Mouse (Mus musculus) MEL (cell line): ENCODE measurements around the gene Ttll11. TPM values are rescaled to one million over a fixed set of nuclear protein-coding genes. Genes with fewer than 3 reads are reported as not detected.

ENCODE experiments used
- DNase-seq: peaks from one replicate; pipeline ENCODE4 v3.0.0; 2011; ENCODE audit warnings: low read depth, low spot score
- H3K27ac ChIP-seq: 2 replicates; pipeline ENCODE4 v1.5.1; 2012; ENCODE audit warnings: low read depth, mild to moderate bottlenecking, control low read depth, low read length, moderate library complexity; ENCODE audit not compliant: control insufficient read depth
- H3K27me3 ChIP-seq, 2 experiments: fragments of 150-350 bp in 1 of 2; sonication (generic) in 1 of 2; 2 replicates each; pipeline ENCODE4 v1.6.1; 2012; ENCODE audit warnings: low read length in 2 of 2, mild to moderate bottlenecking in 2 of 2, improper control_type of control experiment in 1 of 2, moderate library complexity in 1 of 2; ENCODE audit not compliant: insufficient read depth in 2 of 2, control insufficient read depth in 1 of 2
- H3K36me3 ChIP-seq, 2 experiments: 2 replicates each; pipeline ENCODE4 v1.6.1; 2012 to 2014; ENCODE audit warnings: low read length in 2 of 2, improper control_type of control experiment in 1 of 2, inconsistent platforms in 1 of 2, mild to moderate bottlenecking in 1 of 2; ENCODE audit not compliant: insufficient read depth in 2 of 2, control insufficient read depth in 1 of 2
- H3K4me1 ChIP-seq, 2 experiments: fragments of 150-350 bp in 1 of 2; sonication (generic) in 1 of 2; 2 replicates each; pipeline ENCODE4 v1.6.1; 2012; ENCODE audit warnings: low read length in 2 of 2, improper control_type of control experiment in 1 of 2, mild to moderate bottlenecking in 1 of 2; ENCODE audit not compliant: insufficient read depth in 2 of 2, control insufficient read depth in 1 of 2
- H3K4me3 ChIP-seq, 2 experiments: fragments of 150-350 bp in 1 of 2; sonication (generic) in 1 of 2; 2 replicates each; pipeline ENCODE4 v1.5.1; 2012; ENCODE audit warnings: low read depth in 2 of 2, low read length in 2 of 2, mild to moderate bottlenecking in 2 of 2, moderate library complexity in 2 of 2, control low read depth in 1 of 2, improper control_type of control experiment in 1 of 2; ENCODE audit not compliant: control insufficient read depth in 1 of 2, insufficient read depth in 1 of 2
- H3K79me2 ChIP-seq: 2 replicates; pipeline ENCODE4 v1.6.1; 2012; ENCODE audit warnings: mild to moderate bottlenecking, low read length, moderate library complexity; ENCODE audit not compliant: control insufficient read depth, poor library complexity, insufficient read depth
- H3K9ac ChIP-seq: 2 replicates; pipeline ENCODE4 v1.6.1; 2012; ENCODE audit warnings: low read depth, mild to moderate bottlenecking, control low read depth, low read length, moderate library complexity; ENCODE audit not compliant: control insufficient read depth, poor library complexity, severe bottlenecking
- H3K9me3 ChIP-seq: fragments of 150-350 bp; sonication (generic); replicated peaks from 2 replicates; pipeline ENCODE4 v1.6.1; 2012; ENCODE audit warnings: mild to moderate bottlenecking, low read length, improper control_type of control experiment, moderate library complexity; ENCODE audit not compliant: insufficient read depth
- CHD1 ChIP-seq: IDR thresholded peaks from 2 replicates; pipeline ENCODE4 v1.6.1; 2012; ENCODE audit warnings: low read depth, mild to moderate bottlenecking, inconsistent platforms, low read length, improper control_type of control experiment
- ELF1 ChIP-seq: IDR thresholded peaks from 2 replicates; pipeline ENCODE4 v1.6.1; 2014; ENCODE audit warnings: low read depth, mild to moderate bottlenecking, inconsistent platforms, low read length, improper control_type of control experiment, moderate library complexity
- EP300 ChIP-seq, 2 experiments: IDR thresholded peaks; 2 replicates each; pipeline ENCODE4 v1.6.1; 2011; ENCODE audit warnings: improper control_type of control experiment in 2 of 2, low read length in 2 of 2, low read depth in 1 of 2, mild to moderate bottlenecking in 1 of 2
- GABPA ChIP-seq: IDR thresholded peaks from 2 replicates; pipeline ENCODE4 v1.6.1; 2012; ENCODE audit warnings: low read depth, mild to moderate bottlenecking, inconsistent platforms, low read length, improper control_type of control experiment, moderate library complexity
- GATA1 ChIP-seq: IDR thresholded peaks from 2 replicates; pipeline ENCODE4 v1.6.1; 2011; ENCODE audit warnings: low read depth, low read length, improper control_type of control experiment
- KAT2A ChIP-seq: conservative IDR thresholded peaks from 2 replicates; pipeline ENCODE4 v1.6.1; 2012; ENCODE audit warnings: low read depth, low read length, improper control_type of control experiment, inconsistent platforms
- MAFK ChIP-seq: IDR thresholded peaks from 2 replicates; pipeline ENCODE4 v1.6.1; 2011; ENCODE audit warnings: low read depth, mild to moderate bottlenecking, low read length, improper control_type of control experiment, borderline replicate concordance
- MAZ ChIP-seq: IDR thresholded peaks from 2 replicates; pipeline ENCODE4 v1.6.1; 2012; ENCODE audit warnings: low read depth, mild to moderate bottlenecking, inconsistent platforms, low read length, improper control_type of control experiment
- MEF2A ChIP-seq: IDR thresholded peaks from 2 replicates; pipeline ENCODE4 v1.6.1; 2014; ENCODE audit warnings: low read depth, mild to moderate bottlenecking, inconsistent platforms, low read length, improper control_type of control experiment; ENCODE audit not compliant: poor library complexity, insufficient replicate concordance, severe bottlenecking; ENCODE audit errors: extremely low read depth
- MXI1 ChIP-seq: IDR thresholded peaks from 2 replicates; pipeline ENCODE4 v1.6.1; 2011; ENCODE audit warnings: mild to moderate bottlenecking, low read depth, low read length, improper control_type of control experiment
- MYB ChIP-seq: IDR thresholded peaks from 2 replicates; pipeline ENCODE4 v1.6.1; 2011; ENCODE audit warnings: mild to moderate bottlenecking, low read depth, low read length, improper control_type of control experiment
- MYC ChIP-seq: IDR thresholded peaks from 2 replicates; pipeline ENCODE4 v1.6.1; 2011; ENCODE audit warnings: low read depth, mild to moderate bottlenecking, low read length, improper control_type of control experiment, moderate library complexity
- NELFE ChIP-seq: IDR thresholded peaks from 2 replicates; pipeline ENCODE4 v1.6.1; 2011; ENCODE audit warnings: low read depth, low read length, improper control_type of control experiment
- NRF1 ChIP-seq: IDR thresholded peaks from 2 replicates; pipeline ENCODE4 v1.6.1; 2014; ENCODE audit warnings: low read depth, mild to moderate bottlenecking, inconsistent platforms, low read length, improper control_type of control experiment, moderate library complexity; ENCODE audit not compliant: poor library complexity, insufficient read depth, severe bottlenecking
- POLR2A ChIP-seq, 2 experiments: IDR thresholded peaks; 2 replicates each; pipeline ENCODE4 v1.6.1; 2011 to 2012; ENCODE audit warnings: low read length in 2 of 2, mild to moderate bottlenecking in 2 of 2, control low read depth in 1 of 2, improper control_type of control experiment in 1 of 2, low read depth in 1 of 2, moderate library complexity in 1 of 2; ENCODE audit not compliant: control insufficient read depth in 1 of 2, insufficient read depth in 1 of 2, poor library complexity in 1 of 2
- POLR2AphosphoS2 ChIP-seq: IDR thresholded peaks from 2 replicates; pipeline ENCODE4 v1.6.1; 2011; ENCODE audit warnings: low read length, improper control_type of control experiment
- TAL1 ChIP-seq: IDR thresholded peaks from 2 replicates; pipeline ENCODE4 v1.6.1; 2012; ENCODE audit warnings: mild to moderate bottlenecking, inconsistent platforms, low read length, moderate library complexity, mixed read lengths
- TBP ChIP-seq: IDR thresholded peaks from 2 replicates; pipeline ENCODE4 v1.8.0; 2011; ENCODE audit warnings: low read depth, low read length, improper control_type of control experiment
- TCF12 ChIP-seq: IDR thresholded peaks from 2 replicates; pipeline ENCODE4 v1.6.1; 2014; ENCODE audit warnings: low read depth, mild to moderate bottlenecking, inconsistent platforms, low read length, improper control_type of control experiment, moderate library complexity
- USF1 ChIP-seq: IDR thresholded peaks from 2 replicates; pipeline ENCODE4 v1.6.1; 2014; ENCODE audit warnings: low read depth, mild to moderate bottlenecking, inconsistent platforms, low read length, improper control_type of control experiment, moderate library complexity
- USF2 ChIP-seq, 2 experiments: IDR thresholded peaks; 2 replicates each; pipeline ENCODE4 v1.6.1; 2011 to 2012; ENCODE audit warnings: improper control_type of control experiment in 2 of 2, low read length in 2 of 2, borderline replicate concordance in 1 of 2, inconsistent platforms in 1 of 2, low read depth in 1 of 2, mild to moderate bottlenecking in 1 of 2; ENCODE audit not compliant: insufficient read depth in 1 of 2
- ZKSCAN1 ChIP-seq: IDR thresholded peaks from 2 replicates; pipeline ENCODE4 v1.6.1; 2012; ENCODE audit warnings: low read depth, mild to moderate bottlenecking, inconsistent platforms, low read length, improper control_type of control experiment, moderate library complexity
- ZMIZ1 ChIP-seq: IDR thresholded peaks from 2 replicates; pipeline ENCODE4 v1.6.1; 2012; ENCODE audit warnings: low read depth, mild to moderate bottlenecking, inconsistent platforms, low read length, improper control_type of control experiment, moderate library complexity
- ZNF384 ChIP-seq: IDR thresholded peaks from 2 replicates; pipeline ENCODE4 v1.6.1; 2012; ENCODE audit warnings: low read depth, mild to moderate bottlenecking, inconsistent platforms, low read length, improper control_type of control experiment
- polyA plus RNA-seq, 2 experiments: library from polyadenylated mRNA; stranded (reverse) in 1 of 2; unstranded in 1 of 2; fragments of >175 nt in 1 of 2; fragments of >200 nt in 1 of 2; gene quantifications; 2 replicates each; pipeline versions ENCODE4 v1.2.1 to v1.2.4; 2012; ENCODE audit warnings: low replicate concordance in 2 of 2, low read depth in 1 of 2; ENCODE audit not compliant: insufficient read length in 2 of 2, insufficient read depth in 1 of 2, missing spikeins in 1 of 2
- total RNA-seq: library from RNA; depleted of rRNA; stranded (reverse); fragments of 300-350 nt; gene quantifications from 2 replicates; pipeline ENCODE4 v1.2.3, GENCODE M21; 2012

Ttll11 gene
- total and polyA plus RNA-seq, 3 experiments = 1.2 to 2.5 TPM; not detected in 1

DNA sequence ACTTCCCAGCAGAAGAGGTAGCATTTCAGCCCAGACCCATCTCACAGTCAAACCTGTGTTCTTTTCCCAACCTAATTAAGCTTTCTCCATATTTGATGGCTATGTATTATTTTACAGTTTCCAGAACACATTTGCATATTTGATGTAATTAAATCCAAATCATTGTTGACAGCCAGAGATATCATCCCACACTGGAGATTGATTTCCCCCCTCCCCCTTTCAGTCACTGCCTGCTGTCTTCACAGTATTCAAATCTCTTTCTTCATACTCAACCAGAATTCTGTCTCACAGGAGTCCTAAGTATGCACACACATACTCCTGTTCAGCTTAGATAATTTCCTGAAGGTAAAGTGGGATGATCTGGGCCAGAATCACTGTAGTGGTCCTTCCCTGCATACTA lies 218.8 kb downstream of the Ttll11 start:
- TF ChIP-seq KAT2A = no peak
- no peak for TF ChIP-seq MXI1
- no peak for TF ChIP-seq TAL1
- TF ChIP-seq NELFE = no peak
- no peak for TF ChIP-seq ELF1
- no peak for TF ChIP-seq ZKSCAN1
- no peak for TF ChIP-seq NRF1
- no peak for TF ChIP-seq POLR2A (IDR thresholded peaks at IDR 0.05; ENCODE audit: control insufficient read depth in 1 of 2, insufficient read depth in 1 of 2, low read depth in 1 of 2, low read length in 2 of 2, poor library complexity in 1 of 2)
- no peak for TF ChIP-seq USF1
- no peak for TF ChIP-seq TBP
- no peak for TF ChIP-seq GABPA
- no peak for TF ChIP-seq POLR2AphosphoS2
- TF ChIP-seq MAFK = no peak
- no peak for TF ChIP-seq MAZ
- TF ChIP-seq, all 39 proteins: peak for 0
- Histone ChIP-seq H3K36me3 (no peaks in the 10 kb centered on the region), H3K4me3 (no peak overlapping the region)

DNA sequence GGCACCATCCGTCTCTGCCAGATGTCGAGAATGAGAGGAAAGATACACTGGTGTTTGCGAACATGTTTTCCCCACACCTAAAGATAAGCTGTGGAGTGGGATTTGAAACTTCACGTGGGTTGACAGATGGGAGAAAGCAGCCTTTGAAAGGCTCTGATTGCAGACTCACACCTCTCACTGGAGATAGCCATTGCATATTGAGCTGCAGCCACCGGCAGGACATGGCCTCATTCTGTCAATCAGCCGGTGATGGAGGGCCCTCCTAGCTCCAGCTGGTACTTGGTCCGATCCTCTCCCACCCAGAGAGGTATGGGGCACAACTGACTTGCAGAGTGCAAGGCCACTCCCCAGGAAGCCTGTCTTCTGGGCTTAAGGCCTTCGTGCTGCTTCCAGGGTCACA lies 219.4 kb downstream of the Ttll11 start:
- no peak for DNase-seq
- 0 out of 4 replicates have a peak, but pooled peaks cover 0 to 1% of the 10 kb centered on the region in 2 experiments for H3K27me3 ChIP-seq
- no peaks in the 10 kb centered on the region for H3K36me3 ChIP-seq
- no peak for TF ChIP-seq NRF1
- TF ChIP-seq ZNF384 = no peak
- TF ChIP-seq MYC = no peak
- no peak for TF ChIP-seq MEF2A
- no peak for TF ChIP-seq EP300 (IDR thresholded peaks at IDR 0.05; ENCODE audit: low read depth in 1 of 2, low read length in 2 of 2)
- TF ChIP-seq TAL1 = no peak
- no peak for TF ChIP-seq MXI1
- TF ChIP-seq USF2 (IDR thresholded peaks at IDR 0.05; ENCODE audit: borderline replicate concordance in 1 of 2, insufficient read depth in 1 of 2, low read depth in 1 of 2, low read length in 2 of 2) = no peak
- TF ChIP-seq MYB = no peak
- no peak for TF ChIP-seq ZMIZ1
- TF ChIP-seq TCF12 = no peak
- no peak for TF ChIP-seq MAZ
- no peak for TF ChIP-seq GATA1
- TF ChIP-seq NELFE = no peak
- TF ChIP-seq CHD1 = no peak
- no peak for TF ChIP-seq POLR2A (IDR thresholded peaks at IDR 0.05; ENCODE audit: control insufficient read depth in 1 of 2, insufficient read depth in 1 of 2, low read depth in 1 of 2, low read length in 2 of 2, poor library complexity in 1 of 2)
- no peak for TF ChIP-seq POLR2AphosphoS2
- peaks cover 0 to 3% of the 10 kb centered on the region in 2 experiments; a peak in 1 of 4 replicates for H3K4me1 ChIP-seq
- H3K27ac ChIP-seq = no peak overlapping the region
- no peak overlapping the region for H3K4me3 ChIP-seq
- no peaks in the 10 kb centered on the region for H3K9me3 ChIP-seq
- no peak overlapping the region for H3K9ac ChIP-seq
- H3K79me2 ChIP-seq = no peaks in the 10 kb centered on the region

More for the DNA sequence above, 218.8 kb downstream of the Ttll11 start:
- Histone ChIP-seq H3K9me3 (no peaks in the 10 kb centered on the region), H3K9ac (no peak overlapping the region), H3K27ac (no peak overlapping the region), H3K27me3 (no peaks in the 10 kb centered on the region), H3K79me2 (no peaks in the 10 kb centered on the region), H3K4me1 (peaks cover 0 to 3% of the 10 kb centered on the region in 2 experiments; a peak in 1 of 4 replicates)
- no peak for DNase-seq
